Mouse (Mus musculus): ENCODE measurements at regions not wholly inside any gene's neighbourhood (a gene's known extent, or its start where the extent isn't known, plus 50 kb on each side); places are given as distances from the start of the nearest gene placed in this dataset.

- no peak for DNase-seq (ENCODE audit: low read depth)
- TF ChIP-seq POLR2A (IDR thresholded peaks at IDR 0.05; ENCODE audit: borderline replicate concordance, extremely low read depth, insufficient read depth, insufficient read length, poor library complexity, severe bottlenecking) (no peak), CTCF (IDR thresholded peaks at IDR 0.05; ENCODE audit: borderline replicate concordance, extremely low read depth, insufficient read depth, insufficient read length) (no peak)
Observed at GRCm38 (mm10) chr13:69439486-69439885, 94.1 kb upstream of the Nsun2 start.

- TF ChIP-seq POLR2A (IDR thresholded peaks at IDR 0.05; ENCODE audit: borderline replicate concordance, extremely low read depth, insufficient read depth, insufficient read length, poor library complexity, severe bottlenecking), result no peak
- TF ChIP-seq CTCF (IDR thresholded peaks at IDR 0.05; ENCODE audit: borderline replicate concordance, extremely low read depth, insufficient read depth, insufficient read length), result no peak
- no peak for DNase-seq (ENCODE audit: low read depth)
Observed at GRCm38 (mm10) chr13:69441798-69442197, 91.7 kb upstream of the Nsun2 start.

- no peak for DNase-seq (ENCODE audit: low read depth)
- TF ChIP-seq CTCF (IDR thresholded peaks at IDR 0.05; ENCODE audit: borderline replicate concordance, extremely low read depth, insufficient read depth, insufficient read length) (no peak), POLR2A (IDR thresholded peaks at IDR 0.05; ENCODE audit: borderline replicate concordance, extremely low read depth, insufficient read depth, insufficient read length, poor library complexity, severe bottlenecking) (no peak)
Observed at GRCm38 (mm10) chr13:69445611-69446010, 87.9 kb upstream of the Nsun2 start.

Data from brain, embryonic 14.5 days (tissue).